Mouse (Mus musculus) limb, embryonic 13.5 days (tissue): ENCODE measurements around the gene Cdyl2. TPM values are rescaled to one million over a fixed set of nuclear protein-coding genes. Genes with fewer than 3 reads are reported as not detected.

Experiments used
- ATAC-seq: fragments of 200-750 bp; cut with Nextera tagmentation; 2 replicates; pipeline ENCODE4 v1.8.0; 2017; ENCODE audit warnings: low read depth, moderate number of reproducible peaks, moderate TSS enrichment; ENCODE audit not compliant: low FRiP score
- H3K27ac ChIP-seq: fragments of 300-500 bp; sonication (generic); 2 replicates; pipeline ENCODE4 v1.5.1; 2015; ENCODE audit warnings: inconsistent platforms, mild to moderate bottlenecking, moderate library complexity
- H3K27me3 ChIP-seq: fragments of 300-500 bp; sonication (generic); 2 replicates; pipeline ENCODE4 v1.6.1; 2015; ENCODE audit warnings: mild to moderate bottlenecking, inconsistent platforms
- H3K36me3 ChIP-seq: fragments of 300-500 bp; sonication (generic); 2 replicates; pipeline ENCODE4 v1.6.1; 2015; ENCODE audit warnings: inconsistent platforms, mild to moderate bottlenecking, moderate library complexity
- H3K4me1 ChIP-seq: fragments of 300-500 bp; sonication (generic); 2 replicates; pipeline ENCODE4 v1.6.1; 2015; ENCODE audit warnings: inconsistent platforms
- H3K4me2 ChIP-seq: fragments of 300-500 bp; sonication (generic); replicated peaks from 2 replicates; pipeline ENCODE4 v1.6.1; 2015; ENCODE audit warnings: inconsistent platforms, mild to moderate bottlenecking, moderate library complexity
- H3K4me3 ChIP-seq: fragments of 300-500 bp; sonication (generic); 2 replicates; pipeline ENCODE4 v1.5.1; 2015; ENCODE audit warnings: moderate library complexity, mild to moderate bottlenecking, inconsistent platforms
- H3K9ac ChIP-seq: fragments of 300-500 bp; sonication (generic); 2 replicates; pipeline ENCODE4 v1.6.1; 2015; ENCODE audit warnings: mild to moderate bottlenecking, inconsistent platforms
- H3K9me3 ChIP-seq: fragments of 300-500 bp; sonication (generic); 2 replicates; pipeline ENCODE4 v1.6.1; 2016; ENCODE audit warnings: inconsistent platforms
- WGBS: fragments of 180-500 bp; shearing (Covaris S2); methylation state at CpG from one replicate; pipeline ENCODE4 v1.1.7; 2015; 5-methylcytosine and 5-hydroxymethylcytosine counted together
- polyA plus RNA-seq: library from polyadenylated mRNA; unstranded; fragments of >200 nt; fragmentation: Nextera tagmentation; extraction: Ambion mirVana; gene quantifications from 2 replicates; pipeline ENCODE4 v1.2.1, GENCODE M21; 2015

The Cdyl2 gene
- polyA plus RNA-seq, 1 experiment from 2014 or later, result 9.5 TPM

- Histone ChIP-seq H3K27ac (no peak overlapping the region), H3K9ac (no peak overlapping the region), H3K27me3 (no peaks in the 10 kb centered on the region), H3K4me3 (no peak overlapping the region), H3K4me1 (peaks cover 7% of the 10 kb centered on the region; the same call in 1 of the 2 replicates), H3K9me3 (no peaks in the 10 kb centered on the region), H3K36me3 (peaks cover 3% of the 10 kb centered on the region; the same call in 1 of the 2 replicates), H3K4me2 (no peak overlapping the region)
- ATAC-seq, result no peak
- WGBS, result 79% methylated on average over 4 of the region's 4 CpGs
These were observed 114.9 kb downstream of the Cdyl2 start for GRCm38 (mm10) chr8:116617891-116618290.

- no peaks in the 10 kb centered on the region for H3K9me3 ChIP-seq
- no peak overlapping the region for H3K4me2 ChIP-seq
- peaks cover under 1% of the 10 kb centered on the region; the same call in 1 of the 2 replicates for H3K4me1 ChIP-seq
- no peaks in the 10 kb centered on the region for H3K36me3 ChIP-seq
- no peak overlapping the region for H3K9ac ChIP-seq
- no peaks in the 10 kb centered on the region for H3K27me3 ChIP-seq
- H3K27ac ChIP-seq, result no peak overlapping the region
- ATAC-seq, result no peak
- no peak overlapping the region for H3K4me3 ChIP-seq
These were observed 116.4 kb downstream of the Cdyl2 start for GRCm38 (mm10) chr8:116616369-116616768.

GRCm38 (mm10) chr8:116614901-116615300 lies 117.9 kb downstream of the Cdyl2 start:
- H3K9ac ChIP-seq, result no peak overlapping the region
- H3K4me2 ChIP-seq, result no peak overlapping the region
- H3K4me1 ChIP-seq, result no peaks in the 10 kb centered on the region
- H3K36me3 ChIP-seq, result no peaks in the 10 kb centered on the region
- no peak for ATAC-seq
- 89% methylated on average over 7 of the region's 7 CpGs for WGBS
- no peak overlapping the region for H3K27ac ChIP-seq
- no peak overlapping the region for H3K4me3 ChIP-seq
- H3K9me3 ChIP-seq, result no peaks in the 10 kb centered on the region
- H3K27me3 ChIP-seq, result no peaks in the 10 kb centered on the region

- 38% methylated on average over 13 of the region's 13 CpGs for WGBS
- no peaks in the 10 kb centered on the region for H3K36me3 ChIP-seq
- no peak overlapping the region for H3K9ac ChIP-seq
- H3K4me2 ChIP-seq, result no peak overlapping the region
- no peak overlapping the region for H3K27ac ChIP-seq
- no peak for ATAC-seq
- peaks cover 12% of the 10 kb centered on the region; the same call in 1 of the 2 replicates for H3K9me3 ChIP-seq
- no peaks in the 10 kb centered on the region for H3K4me1 ChIP-seq
- H3K4me3 ChIP-seq, result no peak overlapping the region
- no peaks in the 10 kb centered on the region for H3K27me3 ChIP-seq
These were observed 126.6 kb downstream of the Cdyl2 start for GRCm38 (mm10) chr8:116606171-116606570.

- Histone ChIP-seq H3K36me3 (no peaks in the 10 kb centered on the region), H3K27me3 (no peaks in the 10 kb centered on the region), H3K9me3 (peaks cover 12% of the 10 kb centered on the region; the same call in 1 of the 2 replicates), H3K9ac (no peak overlapping the region), H3K4me3 (no peak overlapping the region), H3K4me2 (no peak overlapping the region), H3K27ac (no peak overlapping the region), H3K4me1 (no peaks in the 10 kb centered on the region)
- WGBS, result 96% methylated on average over 4 of the region's 4 CpGs
- ATAC-seq, result no peak
These were observed 130.0 kb downstream of the Cdyl2 start for GRCm38 (mm10) chr8:116602806-116603205.

GRCm38 (mm10) chr8:116599728-116600127 lies 133.1 kb downstream of the Cdyl2 start:
- H3K4me1 ChIP-seq, result no peaks in the 10 kb centered on the region
- no peaks in the 10 kb centered on the region for H3K36me3 ChIP-seq
- no peak overlapping the region for H3K4me2 ChIP-seq
- no peak overlapping the region for H3K27ac ChIP-seq
- ATAC-seq, result no peak
- no peaks in the 10 kb centered on the region for H3K27me3 ChIP-seq
- no peak overlapping the region for H3K4me3 ChIP-seq
- H3K9ac ChIP-seq, result no peak overlapping the region
- 80% methylated on average over 6 of the region's 6 CpGs for WGBS
- peaks cover 12% of the 10 kb centered on the region; the same call in 1 of the 2 replicates for H3K9me3 ChIP-seq

GRCm38 (mm10) chr8:116591226-116591625 lies 141.6 kb downstream of the Cdyl2 start:
- no peaks in the 10 kb centered on the region for H3K9me3 ChIP-seq
- no peak overlapping the region for H3K4me3 ChIP-seq
- H3K4me2 ChIP-seq, result no peak overlapping the region
- no peaks in the 10 kb centered on the region for H3K27me3 ChIP-seq
- no peak overlapping the region for H3K27ac ChIP-seq
- no peaks in the 10 kb centered on the region for H3K36me3 ChIP-seq
- no peaks in the 10 kb centered on the region for H3K4me1 ChIP-seq
- no peak overlapping the region for H3K9ac ChIP-seq
- WGBS, result 86% methylated on average over 10 of the region's 10 CpGs
- no peak for ATAC-seq

GRCm38 (mm10) chr8:116590546-116590945 lies 142.2 kb downstream of the Cdyl2 start:
- WGBS, result 83% methylated on average over 4 of the region's 4 CpGs
- H3K4me3 ChIP-seq, result no peak overlapping the region
- no peak for ATAC-seq
- no peak overlapping the region for H3K27ac ChIP-seq
- H3K9me3 ChIP-seq, result no peaks in the 10 kb centered on the region
- no peaks in the 10 kb centered on the region for H3K4me1 ChIP-seq
- no peak overlapping the region for H3K4me2 ChIP-seq
- no peaks in the 10 kb centered on the region for H3K36me3 ChIP-seq
- no peak overlapping the region for H3K9ac ChIP-seq
- no peaks in the 10 kb centered on the region for H3K27me3 ChIP-seq

- no peak overlapping the region for H3K4me2 ChIP-seq
- H3K27ac ChIP-seq, result no peak overlapping the region
- H3K27me3 ChIP-seq, result no peaks in the 10 kb centered on the region
- H3K4me3 ChIP-seq, result no peak overlapping the region
- 80% methylated on average over 14 of the region's 14 CpGs for WGBS
- no peak for ATAC-seq
- no peaks in the 10 kb centered on the region for H3K4me1 ChIP-seq
- H3K9ac ChIP-seq, result no peak overlapping the region
- no peaks in the 10 kb centered on the region for H3K9me3 ChIP-seq
- no peaks in the 10 kb centered on the region for H3K36me3 ChIP-seq
These were observed 142.7 kb downstream of the Cdyl2 start for GRCm38 (mm10) chr8:116590106-116590505.

- Histone ChIP-seq H3K9ac (no peak overlapping the region), H3K4me1 (no peaks in the 10 kb centered on the region), H3K9me3 (no peaks in the 10 kb centered on the region), H3K27ac (no peak overlapping the region), H3K27me3 (no peaks in the 10 kb centered on the region), H3K36me3 (peaks cover 10% of the 10 kb centered on the region), H3K4me2 (no peak overlapping the region), H3K4me3 (no peak overlapping the region)
- 86% methylated on average over 19 of the region's 19 CpGs for WGBS
- ATAC-seq, result no peak
These were observed 144.9 kb downstream of the Cdyl2 start for GRCm38 (mm10) chr8:116587616-116588468.

GRCm38 (mm10) chr8:116581318-116582019 lies 151.3 kb downstream of the Cdyl2 start:
- Histone ChIP-seq H3K9me3 (no peaks in the 10 kb centered on the region), H3K27me3 (no peaks in the 10 kb centered on the region), H3K9ac (no peak overlapping the region), H3K4me2 (no peak overlapping the region), H3K36me3 (peaks cover 16% of the 10 kb centered on the region), H3K4me3 (no peak overlapping the region), H3K4me1 (no peaks in the 10 kb centered on the region), H3K27ac (no peak overlapping the region)
- no peak for ATAC-seq
- 74% methylated on average over 11 of the region's 11 CpGs for WGBS

- Histone ChIP-seq H3K36me3 (peaks cover 8% of the 10 kb centered on the region), H3K4me3 (no peak overlapping the region), H3K27ac (no peak overlapping the region), H3K9me3 (no peaks in the 10 kb centered on the region), H3K4me2 (no peak overlapping the region), H3K9ac (no peak overlapping the region), H3K4me1 (no peaks in the 10 kb centered on the region), H3K27me3 (no peaks in the 10 kb centered on the region)
- WGBS, result 90% methylated on average over 2 of the region's 2 CpGs
- ATAC-seq, result no peak
These were observed 156.1 kb downstream of the Cdyl2 start for GRCm38 (mm10) chr8:116576732-116577131.
